Mouse (Mus musculus): ENCODE data around the gene Prima1.
A peak's percentile ranks its signal among the peaks of the same experiment; 100 is the strongest.

The Prima1 gene

DNA sequence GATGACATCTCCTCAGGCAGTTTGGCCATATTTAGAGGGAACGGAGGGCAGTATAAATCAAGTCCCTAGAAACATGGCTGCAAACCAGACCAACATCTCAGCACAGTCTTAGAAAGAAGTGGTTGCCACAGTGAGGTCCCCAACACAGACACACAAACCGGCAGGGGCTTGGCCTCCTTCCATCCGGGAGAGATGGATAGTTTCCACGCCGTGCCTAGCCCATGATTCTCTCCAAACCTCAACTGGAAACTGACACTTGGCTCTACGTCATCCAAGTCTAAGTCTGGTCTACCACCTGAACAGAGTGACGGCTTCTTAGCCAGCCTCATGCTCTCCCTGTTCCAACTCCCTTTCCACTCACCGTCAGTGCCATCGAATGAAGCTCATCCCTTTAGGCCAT, 18.3 kb downstream of the Prima1 start:
- no peak for DNase-seq

DNA sequence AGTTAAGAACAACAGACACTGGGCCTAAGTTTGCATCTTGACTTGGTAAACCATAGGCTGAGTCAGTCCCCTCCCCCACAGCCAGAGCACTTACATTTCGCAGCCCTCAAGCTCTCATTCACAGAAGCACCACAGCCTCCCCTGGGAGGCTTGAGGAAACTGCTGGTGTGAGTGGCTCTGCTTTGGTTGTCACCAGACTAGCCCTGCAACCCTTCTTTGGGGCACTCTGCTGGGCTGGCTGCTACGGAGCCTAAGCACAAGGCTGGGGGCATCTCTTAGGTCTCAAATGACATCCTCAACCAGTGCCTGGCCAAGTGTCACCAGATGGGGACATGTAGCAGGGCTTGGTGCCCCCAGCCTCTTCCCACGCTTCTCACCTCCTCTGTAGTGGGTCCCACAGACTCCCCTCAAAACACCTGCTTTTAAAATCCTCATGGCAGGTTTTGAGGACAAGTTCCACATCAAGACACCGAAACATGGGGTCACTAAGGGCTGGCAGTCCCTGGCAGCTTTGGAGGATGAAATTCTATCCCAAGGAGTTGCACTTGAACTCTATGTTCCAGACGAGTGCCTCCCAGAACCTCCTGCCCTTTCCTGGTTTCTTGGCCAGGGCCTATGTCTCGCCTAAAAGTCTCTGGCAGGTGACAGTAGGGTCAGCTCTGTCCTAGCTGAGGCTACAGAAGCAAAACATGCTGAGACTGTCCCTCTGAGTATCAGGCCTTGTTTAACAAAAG, 25.9 kb downstream of the Prima1 start:
- peak; percentile 19 for DNase-seq

DNA sequence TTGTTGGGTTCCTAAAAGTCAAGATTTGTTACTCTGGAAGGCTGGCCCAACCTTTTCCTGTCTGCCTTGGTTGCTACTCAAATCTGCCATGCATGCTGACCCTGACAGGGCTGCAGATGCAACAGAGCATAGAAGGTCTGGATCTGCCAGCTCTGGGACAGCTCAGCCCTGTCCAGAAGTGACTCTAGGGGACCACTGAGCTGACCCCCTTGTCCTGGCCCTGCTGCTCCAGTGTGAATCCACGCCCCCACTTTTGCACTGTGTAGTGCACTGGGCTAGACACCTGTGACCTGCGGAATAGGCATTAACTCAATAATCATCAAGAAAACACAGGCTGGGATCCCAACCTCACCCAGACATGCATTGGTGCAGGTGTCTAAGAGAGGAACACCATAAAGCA, 27.2 kb downstream of the Prima1 start:
- DNase-seq, result no peak

DNA sequence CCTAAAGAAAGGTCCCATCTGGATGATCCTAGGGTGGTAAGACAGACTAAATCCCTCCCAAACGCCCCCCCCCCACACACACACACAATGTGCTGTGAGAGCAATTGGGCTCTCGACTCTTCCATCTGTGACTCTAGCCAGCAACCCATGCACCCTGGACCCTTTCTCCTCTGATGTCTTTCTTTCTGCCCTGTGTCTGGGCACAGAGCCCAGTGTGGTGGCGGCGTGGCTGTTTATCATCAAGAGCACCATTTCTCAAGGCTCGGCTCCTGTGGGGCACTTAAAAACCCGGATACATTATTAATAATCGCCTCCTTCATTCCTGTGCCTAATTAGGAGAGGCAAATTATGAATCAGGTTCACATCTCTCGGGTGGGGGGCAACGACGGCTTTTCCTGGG, 27.7 kb downstream of the Prima1 start:
- peak; percentile 25 for DNase-seq

DNA sequence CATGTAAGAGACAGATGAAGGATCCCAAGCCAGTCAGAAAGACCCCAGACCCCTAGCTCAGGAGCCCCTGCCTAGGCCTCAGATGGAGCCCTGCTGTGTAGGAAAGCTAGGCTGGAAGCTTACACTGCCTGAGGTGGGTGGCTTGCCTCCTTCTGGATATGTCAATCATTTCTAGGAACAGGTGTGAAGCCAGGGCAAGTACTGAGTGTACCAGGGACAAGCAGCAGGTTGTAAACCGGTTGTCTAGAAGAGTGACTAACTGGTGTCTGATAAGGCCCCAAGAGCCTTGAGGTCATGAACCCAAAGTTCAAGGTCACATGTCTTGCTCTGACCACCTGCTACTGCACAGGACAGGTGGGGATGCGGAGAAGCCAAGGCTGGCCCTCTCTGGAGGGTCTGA, 28.4 kb downstream of the Prima1 start:
- DNase-seq, result no peak

DNA sequence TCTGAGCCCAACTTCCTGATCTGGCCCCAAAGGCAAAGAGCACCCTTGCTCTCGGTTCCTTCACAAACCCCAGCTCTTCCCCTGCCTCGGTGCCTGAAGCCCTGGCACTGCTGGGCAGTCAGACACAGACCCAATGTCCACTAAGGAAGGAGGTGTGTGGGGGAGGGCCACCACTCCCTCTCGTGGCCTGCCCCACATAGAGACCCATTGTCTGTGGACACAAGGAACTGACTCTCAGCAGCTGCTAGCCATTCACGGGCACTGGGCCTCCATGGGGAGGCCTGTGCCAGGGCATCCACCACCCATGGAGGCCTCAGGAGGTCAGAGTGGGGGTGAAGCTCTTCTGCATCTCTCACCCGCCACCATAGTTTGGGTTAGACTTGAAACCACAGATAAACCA, 30.9 kb downstream of the Prima1 start:
- DNase-seq, result no peak

DNA sequence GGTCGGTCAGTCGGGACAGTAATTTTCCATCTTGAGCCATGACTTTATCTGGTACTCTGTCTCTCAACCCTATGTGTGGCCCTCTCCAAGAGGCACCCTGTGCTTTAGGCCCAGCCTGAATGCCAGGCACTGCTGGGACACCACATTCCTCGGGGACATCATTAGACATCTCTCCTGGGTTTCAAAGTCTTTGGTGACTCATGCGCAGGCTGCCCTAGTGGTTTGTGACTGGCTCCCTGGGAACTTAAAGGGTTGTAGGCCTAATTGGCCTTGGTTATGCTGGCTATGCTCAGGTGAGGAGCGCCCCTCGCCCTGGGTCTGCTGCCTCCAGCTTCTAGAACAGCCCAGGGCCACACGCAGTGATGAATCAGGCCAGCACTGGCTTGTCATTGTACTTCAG, 32.4 kb downstream of the Prima1 start:
- no peak for DNase-seq

DNA sequence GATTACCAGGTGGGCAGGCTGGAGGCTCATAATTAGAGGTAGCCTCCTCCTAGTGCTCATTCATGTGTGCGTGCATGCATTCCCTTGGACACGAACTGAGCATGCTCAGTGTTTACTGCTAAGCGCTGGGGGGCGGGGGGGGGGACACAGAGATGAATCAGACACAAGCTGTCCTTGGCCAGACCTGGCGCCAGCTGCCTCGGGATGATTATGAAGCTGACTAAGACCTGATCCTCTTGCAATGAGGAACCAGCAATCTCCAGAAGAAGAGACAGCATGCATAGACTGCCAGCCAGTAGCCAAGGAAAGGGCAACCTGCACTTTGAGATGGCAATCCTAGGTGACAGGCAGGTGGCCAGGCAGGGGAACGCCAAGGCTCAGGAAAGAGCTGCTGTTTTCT, 36.4 kb downstream of the Prima1 start:
- DNase-seq, result no peak

DNA sequence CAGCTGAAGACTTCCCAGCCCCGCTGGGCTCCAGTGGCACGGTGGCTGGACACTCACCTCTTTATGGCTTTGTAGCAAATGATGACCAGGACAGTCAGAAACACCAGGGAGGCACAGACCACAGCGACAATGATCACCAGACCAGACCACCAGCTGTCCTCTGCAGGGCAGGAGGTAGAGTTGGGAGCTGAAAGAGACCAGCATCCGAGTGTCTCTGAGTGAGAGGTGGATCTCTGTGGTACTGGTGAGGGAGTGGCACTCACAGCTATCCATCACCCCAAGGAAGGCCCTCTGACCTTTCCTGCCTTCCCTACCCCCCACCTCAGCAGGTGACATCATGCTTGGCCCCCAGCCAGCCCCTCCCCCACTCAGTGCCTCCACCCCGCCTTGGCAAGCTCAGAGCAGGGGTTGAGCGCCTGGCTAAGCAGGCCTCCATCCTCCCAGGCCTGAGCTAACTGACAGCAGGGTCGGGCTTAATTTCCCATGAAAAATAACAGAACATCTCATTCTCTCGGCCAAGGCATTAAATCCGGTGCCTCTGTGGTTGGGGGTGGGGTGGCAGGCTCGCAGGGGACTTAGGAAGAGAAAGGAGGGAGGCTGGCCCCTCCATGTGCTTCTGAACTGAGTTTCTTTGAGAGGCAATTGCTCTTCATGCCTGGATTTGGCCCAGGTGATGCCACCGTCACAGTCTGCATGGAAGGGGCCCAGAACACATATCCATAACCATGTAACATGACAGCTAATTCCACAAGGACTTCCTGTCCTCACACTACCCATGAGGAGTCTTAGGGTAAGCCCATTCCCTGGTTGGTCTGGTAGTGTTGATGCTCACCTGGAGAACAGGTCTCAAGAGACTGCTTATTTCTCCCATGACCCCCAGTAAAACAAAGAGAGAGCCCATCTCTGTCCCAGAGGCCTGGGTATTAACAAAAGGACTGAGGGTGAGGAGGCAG, 39.1 kb downstream of the Prima1 start:
- DNase-seq, result peak; percentile 12

DNA sequence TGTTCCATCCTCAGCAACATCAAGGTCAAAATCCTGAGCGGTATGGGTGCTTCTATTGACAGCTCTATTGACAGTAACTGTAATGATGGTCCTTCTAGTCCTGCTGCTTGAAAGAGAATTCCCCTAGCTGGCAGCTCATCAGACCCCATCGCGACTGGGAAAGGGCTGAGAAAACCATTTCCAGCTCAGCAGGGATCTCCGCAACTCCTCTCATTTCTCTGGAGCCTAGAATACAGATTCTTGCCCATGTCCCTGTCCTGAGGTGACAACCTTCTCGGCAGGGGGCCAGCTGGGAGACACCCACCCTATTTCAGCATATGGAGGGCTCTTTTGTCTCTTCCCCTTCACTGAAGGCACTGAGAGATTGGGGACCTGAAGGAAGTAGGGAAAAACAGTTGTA, 49.0 kb downstream of the Prima1 start:
- no peak for DNase-seq

DNA sequence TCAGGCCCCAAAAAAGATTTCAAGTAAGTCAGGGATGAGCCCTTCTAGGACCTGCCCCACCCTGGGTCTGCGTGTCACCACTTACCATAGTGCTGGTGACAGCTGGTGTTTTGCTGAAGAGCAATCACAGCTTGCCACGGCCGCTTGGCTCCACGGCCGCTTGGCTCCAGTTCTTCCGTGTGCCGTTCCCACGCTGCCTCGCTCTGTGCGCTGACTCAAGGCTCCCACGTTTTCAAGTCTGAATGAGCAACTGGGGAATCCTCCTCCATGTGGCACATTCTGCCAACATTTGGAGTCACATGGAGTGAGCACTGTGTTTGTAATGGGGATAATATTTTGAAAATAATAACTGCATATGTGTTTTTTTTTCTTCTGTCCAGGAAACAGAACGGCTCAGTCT, 52.2 kb downstream of the Prima1 start:
- no peak for DNase-seq

DNA sequence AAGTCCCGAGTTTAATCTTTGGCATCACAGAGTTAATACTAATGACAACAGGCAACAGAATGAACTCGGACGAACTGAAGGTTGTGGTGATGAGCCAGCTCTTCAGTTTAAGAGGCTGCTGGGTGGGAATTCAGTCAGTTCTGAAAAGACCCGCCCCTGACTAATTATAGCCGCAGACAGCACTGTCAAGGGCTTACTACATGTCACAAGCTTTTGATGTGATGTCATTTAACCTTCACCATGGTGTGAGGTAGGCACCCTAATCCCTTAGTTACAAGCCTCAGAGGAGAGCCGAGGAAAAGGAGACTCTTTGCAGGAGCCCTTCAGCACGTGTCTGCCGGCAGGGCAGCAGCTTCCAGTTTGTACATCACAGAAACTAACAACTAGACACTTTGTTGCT, 53.7 kb downstream of the Prima1 start:
- no peak for DNase-seq

DNA sequence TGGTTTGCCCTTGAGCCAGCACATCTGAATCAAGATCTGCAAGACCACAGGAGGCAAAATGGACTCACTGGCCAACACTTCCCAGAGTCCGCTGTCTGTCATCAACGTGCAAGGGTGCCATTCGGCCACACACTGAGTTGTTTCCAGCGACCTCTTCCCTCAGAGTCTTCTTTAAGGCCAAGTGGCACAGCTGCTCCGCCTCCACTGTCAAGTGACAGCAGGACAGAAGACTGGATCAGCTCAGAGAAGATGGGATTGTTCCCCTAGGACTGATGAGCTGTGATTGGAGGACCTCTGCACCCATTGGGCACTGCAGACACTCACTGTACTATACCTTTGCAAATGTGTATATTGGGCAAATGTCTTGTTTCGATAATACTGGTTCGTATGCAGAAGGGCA, 54.9 kb downstream of the Prima1 start:
- DNase-seq, result no peak

DNA sequence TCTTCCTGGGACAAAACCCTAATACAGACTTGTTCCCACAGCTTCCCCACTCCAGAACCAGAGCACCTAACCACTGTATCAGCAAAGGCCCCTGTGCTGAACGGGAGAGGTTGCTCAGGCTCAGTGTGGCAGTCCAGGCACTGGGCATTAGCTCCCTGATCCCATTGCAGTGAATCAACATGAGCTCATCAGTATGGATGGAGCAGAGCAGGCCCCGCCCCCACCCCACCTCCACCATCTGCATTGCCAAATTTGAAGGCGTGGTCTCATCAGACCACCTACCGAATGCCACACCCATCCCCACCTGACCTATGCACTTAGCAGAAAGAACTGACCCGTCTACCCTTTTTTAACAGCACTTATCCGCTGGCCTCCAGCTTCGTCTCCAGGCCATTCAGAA, 58.9 kb downstream of the Prima1 start:
- no peak for DNase-seq

DNA sequence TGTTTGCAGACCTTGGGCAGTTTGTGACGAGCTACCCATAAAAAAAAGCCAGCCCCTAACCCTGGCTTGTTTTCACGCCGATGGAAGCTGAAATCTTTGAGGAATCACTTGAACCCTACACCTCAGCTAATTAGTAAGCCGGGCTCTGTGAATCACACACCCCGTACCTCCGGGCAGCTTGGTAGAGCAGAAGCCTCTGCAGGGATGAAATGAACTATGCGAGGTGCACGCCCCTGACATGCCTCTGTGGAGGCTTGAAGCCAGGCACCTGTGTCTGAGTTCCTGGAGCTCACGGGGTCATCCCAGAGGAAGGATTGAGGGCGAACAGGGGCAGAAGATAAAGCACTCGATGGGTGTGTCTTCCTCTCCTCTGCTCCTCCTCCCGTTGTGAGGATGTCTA, 73.1 kb downstream of the Prima1 start:
- no peak for DNase-seq

DNA sequence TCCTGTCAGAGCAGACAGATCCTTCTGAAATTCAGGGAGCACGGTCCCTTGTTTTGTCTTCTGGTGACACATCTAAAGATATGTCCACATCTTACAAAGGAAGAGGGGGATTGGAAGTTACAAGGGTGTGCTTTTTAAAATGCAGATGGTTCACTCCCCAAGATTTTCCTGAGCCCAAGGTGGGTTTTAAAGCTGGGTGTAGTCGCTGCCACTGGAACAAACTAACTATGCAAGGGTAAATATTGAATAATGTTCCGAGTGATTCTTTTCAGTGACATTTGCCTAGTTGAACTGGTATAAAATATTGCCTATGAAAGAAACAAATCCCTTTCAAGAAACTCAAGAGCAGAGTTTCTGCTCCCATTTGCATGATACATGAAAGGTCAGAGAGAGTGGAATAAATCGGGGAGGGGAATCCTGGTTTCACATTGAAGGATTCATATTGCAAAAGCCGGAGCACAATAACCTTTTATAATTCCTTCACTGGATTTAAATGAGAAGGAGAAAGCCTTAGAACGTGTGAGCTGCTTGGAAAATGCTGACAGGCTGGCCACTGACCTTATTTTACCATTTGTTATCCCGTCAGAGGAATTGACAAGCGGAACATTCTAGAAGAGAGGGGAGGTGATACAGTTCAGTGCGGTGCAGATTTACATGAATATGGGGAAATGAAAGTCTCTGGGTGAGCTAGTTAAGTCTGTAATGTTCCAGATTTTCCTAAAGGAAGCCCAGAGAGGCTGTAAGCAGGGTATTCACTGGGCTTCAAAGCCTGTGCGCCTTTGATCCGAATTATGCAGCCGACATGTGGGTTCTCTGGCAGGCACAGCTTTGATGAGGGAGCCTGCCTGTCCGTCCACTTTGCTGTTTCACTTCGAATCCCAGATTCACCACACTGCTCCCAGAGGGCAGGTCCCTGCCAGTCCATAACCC, 77.6 kb downstream of the Prima1 start:
- no peak for DNase-seq

DNA sequence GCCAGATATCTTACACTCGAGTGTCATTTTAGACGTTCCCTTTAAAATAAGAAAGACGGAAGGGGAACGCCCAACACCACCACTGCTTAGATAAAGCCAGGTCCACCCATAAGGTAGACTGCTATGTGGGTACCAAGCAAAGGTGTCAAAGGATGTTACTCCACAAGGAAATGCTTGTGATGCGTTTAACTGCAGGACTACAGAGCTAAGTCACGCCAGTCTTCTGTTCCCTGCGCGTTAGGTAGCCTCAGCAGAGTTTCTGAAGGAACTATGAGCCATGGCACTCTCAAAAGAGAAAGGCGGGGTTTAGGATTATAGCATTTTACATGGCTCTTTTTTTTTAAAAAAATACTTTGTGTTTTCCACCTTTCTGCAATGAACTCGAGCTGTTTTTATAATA, 78.4 kb downstream of the Prima1 start:
- no peak for DNase-seq

DNA sequence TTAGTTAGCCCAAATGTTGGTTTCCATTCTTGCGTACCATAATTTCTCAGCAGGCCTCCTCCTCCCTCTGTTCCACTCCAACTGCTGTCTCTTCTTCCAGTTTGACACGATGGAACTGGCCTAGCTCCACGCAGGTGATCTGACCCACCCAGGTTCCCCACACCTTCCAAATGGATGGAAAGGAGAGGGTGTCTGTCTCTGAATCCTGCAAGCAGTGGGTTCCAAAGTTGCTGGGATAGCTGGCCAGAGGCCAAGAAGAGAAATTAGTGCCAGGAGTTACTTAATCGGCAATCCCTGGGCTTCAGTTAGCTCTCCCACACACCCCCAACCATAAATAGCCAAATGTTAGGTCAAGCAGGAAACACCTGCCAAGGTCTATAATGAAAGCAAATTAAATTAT, 81.2 kb downstream of the Prima1 start:
- DNase-seq, result no peak

DNA sequence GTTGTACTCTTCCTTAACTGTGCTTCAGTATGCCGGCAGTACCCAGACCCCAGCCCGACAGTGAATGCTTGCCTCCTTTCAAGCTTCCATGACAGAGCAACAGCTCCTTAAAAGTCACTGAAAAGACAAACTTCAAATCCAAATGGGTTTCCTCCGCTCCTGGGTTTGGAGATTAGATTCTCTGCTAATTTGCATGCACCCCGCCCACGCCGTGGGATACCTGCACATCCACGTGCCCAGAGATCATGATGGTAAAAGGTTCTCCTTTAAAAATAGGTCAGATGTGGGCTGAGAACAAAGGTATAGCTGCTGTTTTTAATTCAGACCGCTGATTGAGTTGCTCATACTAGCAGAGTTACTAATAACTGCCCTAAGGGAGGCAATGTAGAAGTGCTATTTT, 82.9 kb downstream of the Prima1 start:
- DNase-seq, result no peak

DNA sequence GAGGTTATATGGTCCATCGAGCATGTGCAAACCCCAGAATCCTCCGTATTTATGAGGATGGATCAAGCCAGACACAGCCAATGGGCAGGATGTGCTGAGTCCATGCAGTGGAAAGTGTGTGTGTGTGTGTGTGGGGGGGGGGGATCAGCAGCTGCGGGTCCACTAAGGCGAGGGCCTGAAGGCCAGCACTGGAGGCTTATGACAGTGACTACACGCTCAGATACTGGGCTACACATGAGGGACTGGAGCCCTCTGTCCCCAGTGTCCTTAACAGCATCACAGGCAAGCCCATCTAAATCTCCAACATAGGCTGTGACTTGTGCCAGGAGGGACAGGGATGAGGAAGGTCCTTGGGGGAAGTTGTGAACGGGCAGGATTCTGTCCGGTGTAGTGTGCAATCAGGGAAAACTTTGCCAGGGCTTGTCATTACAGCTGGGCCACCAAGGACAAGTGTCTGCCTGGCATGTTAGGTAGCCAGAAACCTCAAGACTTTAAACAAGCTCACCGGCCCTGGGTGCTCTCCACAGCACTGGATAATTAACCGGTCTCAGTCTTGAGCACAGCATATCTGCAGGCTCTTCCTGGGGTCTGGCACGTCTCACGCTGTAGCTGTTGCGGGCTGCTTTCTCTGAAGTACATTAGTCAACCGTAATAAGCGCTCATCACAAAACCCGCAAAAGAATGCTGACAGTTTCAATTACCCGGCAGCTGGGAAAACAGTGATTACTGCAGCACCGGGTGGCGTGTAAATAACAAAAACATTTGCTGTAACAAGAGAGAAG, 84.6 kb downstream of the Prima1 start:
- DNase-seq, result no peak

DNA sequence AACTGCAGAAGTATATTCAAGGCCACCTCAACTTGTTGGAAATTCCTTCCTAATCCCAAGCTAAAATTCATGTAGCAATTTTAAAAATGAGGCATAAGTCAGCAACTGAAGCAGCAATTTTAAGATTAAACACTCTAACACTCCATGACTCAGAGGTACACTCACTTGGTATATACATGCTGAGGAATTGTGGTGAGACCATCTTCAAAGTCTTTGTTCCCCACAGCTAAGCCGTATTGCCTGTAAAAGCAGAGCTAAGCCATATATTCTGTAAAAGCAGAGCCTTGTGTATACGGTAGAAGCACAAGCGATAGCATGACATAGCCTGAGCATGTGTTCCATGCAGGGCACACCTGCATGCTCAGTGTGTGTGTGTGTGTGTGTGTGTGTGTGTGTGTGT, 86.5 kb downstream of the Prima1 start:
- DNase-seq, result no peak

DNA sequence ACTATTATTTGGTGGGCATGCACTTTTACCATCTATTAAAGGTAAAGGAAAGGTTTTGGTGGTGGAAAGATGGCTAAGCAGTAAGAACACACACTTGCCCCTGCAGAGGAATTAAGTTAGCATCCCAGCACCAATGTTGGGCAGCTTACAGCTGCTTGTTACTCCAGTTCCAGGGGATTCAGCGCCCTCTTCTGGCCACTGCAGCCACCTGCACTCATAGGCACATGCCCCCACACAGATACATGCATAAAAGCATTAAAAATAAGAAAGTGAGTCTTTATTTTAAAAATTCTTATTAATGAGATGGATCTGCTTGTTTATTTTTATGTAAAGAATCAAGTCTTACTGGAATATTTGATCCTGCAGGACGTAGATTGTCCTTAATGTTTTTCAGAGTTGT, 87.0 kb downstream of the Prima1 start:
- DNase-seq, result no peak

All from kidney, adult 18-20 months (tissue).